Mouse (Mus musculus) MN1 (cell line): Measurements from ENCODE around the gene Ttc33.
A peak's percentile ranks its signal among the peaks of the same experiment; 100 is the strongest.
"Not testable (repeated sequence)": the region's sequence is repeated elsewhere in the genome, so short reads cannot be mapped to it uniquely, and the experiment has no call there.

ENCODE experiments used
- DNase-seq: peaks from one replicate; pipeline ENCODE4 v3.0.0-alpha.2; 2016; ENCODE audit warnings: low spot score

The Ttc33 gene

GRCm38 (mm10) chr15:5184668-5185330 lies 526 bp upstream of the Ttc33 start:
- peak; percentile 57 for DNase-seq

- DNase-seq, result peak; percentile 36
These were observed 959 bp downstream of the Ttc33 start for GRCm38 (mm10) chr15:5186293-5186675.

DNA sequence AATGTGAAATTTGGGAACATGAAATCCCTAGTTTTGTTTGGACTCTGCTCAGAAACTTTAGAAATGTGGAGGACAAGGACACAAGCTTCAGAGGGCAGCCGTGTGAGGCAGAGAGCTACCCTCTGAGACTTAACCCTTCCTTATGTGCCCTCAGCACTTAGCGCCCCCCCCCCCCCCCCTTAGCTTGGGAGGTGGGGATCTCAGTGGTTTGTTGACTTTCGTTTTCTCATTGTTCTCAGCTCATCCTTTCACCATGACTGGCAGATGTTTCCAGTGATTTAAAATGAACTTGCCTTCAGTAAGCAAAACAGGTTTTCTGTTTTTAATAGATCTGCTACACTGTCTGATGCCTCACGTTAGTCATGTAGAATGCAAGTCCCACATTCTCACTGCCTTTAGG lies 1.8 kb downstream of the Ttc33 start:
- DNase-seq, result no peak

- no peak for DNase-seq
These were observed 2.7 kb downstream of the Ttc33 start for GRCm38 (mm10) chr15:5188029-5188428.

- DNase-seq, result no peak
These were observed 4.3 kb downstream of the Ttc33 start for GRCm38 (mm10) chr15:5189504-5190093.

- peak; percentile 49 for DNase-seq
These were observed 8.5 kb downstream of the Ttc33 start for GRCm38 (mm10) chr15:5193833-5194232.

DNA sequence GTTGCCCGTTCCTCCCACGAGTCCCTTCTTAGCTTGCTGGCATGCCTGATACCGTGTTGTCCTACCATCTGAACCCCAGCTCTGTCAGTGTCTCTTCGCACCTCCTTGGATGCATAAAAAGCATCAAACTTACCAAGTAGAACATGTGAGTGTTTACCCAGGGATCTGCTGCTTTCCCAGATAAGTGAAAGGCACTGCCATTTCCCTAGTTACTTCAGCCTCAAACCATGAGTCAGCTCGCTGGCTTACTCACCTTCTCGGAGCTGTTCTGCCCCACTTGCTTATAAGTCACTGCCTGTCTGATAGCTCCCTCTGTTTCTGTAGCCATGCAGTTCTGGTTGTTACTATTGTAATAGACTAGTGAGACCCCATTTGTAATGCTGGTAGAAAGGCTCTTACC lies 9.1 kb downstream of the Ttc33 start:
- DNase-seq, result peak; percentile 19

- DNase-seq, result no peak
These were observed 9.6 kb downstream of the Ttc33 start for GRCm38 (mm10) chr15:5194931-5195330.

DNA sequence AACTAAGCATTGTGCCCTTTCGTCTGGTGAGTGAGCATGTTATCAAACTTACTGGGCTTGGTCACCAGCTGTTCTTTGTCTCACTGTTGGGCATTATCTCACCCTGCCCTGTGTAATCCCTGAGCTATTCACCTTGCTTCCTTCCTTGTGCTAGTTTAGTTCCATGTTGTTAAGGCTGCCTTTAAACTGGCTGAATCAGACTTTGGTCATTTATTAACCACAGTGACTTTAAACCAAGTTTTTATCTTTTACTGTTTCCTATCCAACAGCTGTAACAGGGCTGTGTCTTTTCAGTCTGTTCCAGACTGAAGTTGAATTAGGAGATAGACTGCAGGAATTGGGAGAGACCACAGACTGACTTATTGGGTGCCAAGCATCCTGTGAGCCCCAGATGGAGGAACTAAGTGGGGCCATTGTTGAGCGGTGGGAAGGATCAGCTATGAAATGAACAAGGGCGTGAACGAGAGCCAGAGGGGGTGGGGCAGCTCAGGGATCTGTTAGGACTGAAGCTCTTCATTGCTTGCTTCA lies 10.7 kb downstream of the Ttc33 start:
- no peak for DNase-seq

DNA sequence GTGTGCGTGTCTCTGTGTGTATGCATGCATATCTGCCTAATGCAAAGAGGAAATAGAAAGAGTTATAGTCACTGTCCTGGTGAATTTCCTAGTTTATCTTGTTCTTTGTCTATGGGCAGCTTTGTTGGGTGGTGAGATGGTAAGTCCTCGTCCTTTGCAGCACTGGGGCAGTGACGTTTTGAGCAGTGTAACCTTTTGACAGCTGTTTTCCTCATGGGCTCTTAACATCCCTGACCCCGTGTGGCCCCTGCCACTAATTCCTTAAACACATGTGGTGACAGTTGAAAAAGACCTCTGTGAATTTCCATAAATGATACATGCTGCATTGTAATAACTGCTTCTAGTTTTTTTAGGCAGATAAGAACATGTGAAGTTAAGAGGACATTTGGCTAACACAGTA lies 11.4 kb downstream of the Ttc33 start:
- DNase-seq, result no peak

- DNase-seq, result no peak
These were observed 19.9 kb downstream of the Ttc33 start for GRCm38 (mm10) chr15:5205222-5205621.

DNA sequence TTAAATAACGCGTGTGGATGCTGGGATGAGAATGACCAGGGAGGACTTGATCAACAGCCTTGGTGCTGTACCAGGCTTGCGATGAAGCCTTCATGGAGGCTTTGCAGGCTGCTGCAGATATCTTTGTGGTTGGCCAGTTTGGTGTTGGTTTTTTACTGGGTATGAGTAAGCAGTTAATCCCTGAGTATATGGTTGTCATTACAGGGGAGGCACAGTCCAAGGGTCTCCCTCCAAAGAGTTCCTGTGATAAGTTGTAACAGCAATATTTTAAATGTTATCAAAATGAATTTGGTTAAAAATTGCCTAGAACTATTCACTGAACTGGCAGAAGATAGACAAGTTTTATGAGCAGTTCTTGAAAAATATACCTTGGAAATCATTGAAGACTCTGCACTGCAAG lies 23.8 kb downstream of the Ttc33 start:
- DNase-seq, result no peak

DNA sequence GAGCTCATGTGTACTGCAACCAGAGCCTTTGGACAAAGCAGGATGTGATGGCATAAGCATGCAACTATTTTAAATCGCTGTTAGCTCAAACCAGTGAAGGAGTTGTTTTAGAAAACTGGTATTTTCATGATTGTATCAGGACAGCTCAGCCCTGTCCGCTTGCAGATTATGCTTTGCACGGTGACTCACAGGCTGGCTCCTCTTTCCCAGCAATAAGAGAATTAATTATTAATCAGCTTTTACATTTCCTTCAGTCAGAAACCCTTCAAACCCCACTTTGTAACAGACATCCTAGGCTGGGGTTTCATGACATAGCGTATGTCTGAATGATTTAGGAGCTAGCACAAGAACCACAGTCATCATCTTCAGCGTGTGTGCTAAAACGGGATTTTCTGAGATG lies 35.2 kb downstream of the Ttc33 start:
- DNase-seq, result no peak

- not testable (repeated sequence) for DNase-seq
These were observed 45.4 kb downstream of the Ttc33 start for GRCm38 (mm10) chr15:5230746-5231145.

DNA sequence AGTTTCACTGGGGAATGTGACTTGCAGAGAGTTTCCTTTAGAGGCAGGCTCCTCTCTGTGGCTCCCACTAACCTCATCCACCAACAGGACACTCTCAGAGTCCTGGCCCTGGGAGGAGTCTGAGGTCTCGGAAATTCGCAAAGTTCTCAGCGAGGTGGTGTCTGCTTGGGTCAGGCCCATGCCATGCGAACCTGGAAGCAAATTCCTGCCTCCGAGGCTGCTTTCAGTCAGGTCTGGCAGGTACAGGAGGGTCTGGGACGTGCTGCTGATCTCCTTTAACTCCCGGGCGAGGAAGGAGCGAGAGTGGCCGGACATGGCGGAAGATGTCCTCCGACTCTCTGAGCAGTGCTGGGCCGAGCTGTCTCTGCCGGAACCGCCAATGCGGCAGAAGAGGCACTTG lies 49.3 kb downstream of the Ttc33 start:
- no peak for DNase-seq

DNA sequence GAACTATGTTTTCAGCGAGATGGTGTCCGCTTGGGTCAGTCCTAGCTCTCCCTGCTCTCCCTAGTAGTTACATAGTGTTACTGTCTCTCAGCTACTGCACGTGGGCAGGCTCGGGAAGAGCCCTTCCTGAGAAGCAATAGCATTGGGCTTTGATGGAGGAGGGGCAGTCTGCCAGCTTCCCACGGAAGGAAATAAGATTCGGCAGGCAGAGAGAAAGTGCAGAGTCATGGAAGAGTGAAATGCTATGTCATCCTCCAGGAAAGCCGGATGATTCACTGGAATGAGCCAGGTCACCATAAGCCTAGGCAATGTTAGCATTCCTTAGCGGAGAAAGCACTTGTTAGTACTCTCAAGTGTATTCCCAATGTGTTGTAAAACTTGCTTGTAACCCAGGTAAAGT lies 50.2 kb downstream of the Ttc33 start:
- peak; percentile 75 for DNase-seq

- DNase-seq, result peak; percentile 88
These were observed 51.2 kb downstream of the Ttc33 start for GRCm38 (mm10) chr15:5236538-5236937.

DNA sequence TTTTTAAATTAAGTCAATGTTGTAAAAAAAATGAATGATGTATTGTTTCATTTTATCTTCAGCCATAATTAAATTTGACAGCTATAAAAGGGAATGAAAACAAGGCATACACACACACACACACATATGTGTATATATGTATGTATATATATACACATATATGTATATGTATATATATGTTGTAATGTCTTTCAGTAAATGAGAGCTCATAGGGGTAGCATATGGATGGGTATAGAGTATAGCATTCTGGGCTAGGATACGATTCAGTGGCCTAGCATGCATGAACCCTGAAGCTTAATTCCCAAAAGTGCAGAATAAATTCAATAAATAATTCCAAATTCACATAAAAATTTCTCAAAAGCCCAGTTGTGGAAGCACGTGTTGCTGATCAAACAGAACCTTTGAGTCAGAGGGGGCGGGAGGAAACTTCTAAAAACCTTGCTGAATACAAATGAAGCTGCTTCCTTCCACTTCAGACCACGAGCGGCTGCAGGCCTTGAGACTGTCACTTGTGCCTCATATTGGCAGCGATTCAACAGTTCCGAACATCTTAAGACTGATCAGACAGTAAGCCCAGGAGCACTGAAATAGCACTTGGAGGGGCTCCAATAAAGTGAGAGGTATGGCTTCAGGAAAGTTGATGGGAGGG lies 51.8 kb downstream of the Ttc33 start:
- peak; percentile 66 for DNase-seq

- no peak for DNase-seq
These were observed 52.7 kb downstream of the Ttc33 start for GRCm38 (mm10) chr15:5238073-5238472.

GRCm38 (mm10) chr15:5238553-5238952 lies 53.2 kb downstream of the Ttc33 start:
- DNase-seq, result no peak

DNA sequence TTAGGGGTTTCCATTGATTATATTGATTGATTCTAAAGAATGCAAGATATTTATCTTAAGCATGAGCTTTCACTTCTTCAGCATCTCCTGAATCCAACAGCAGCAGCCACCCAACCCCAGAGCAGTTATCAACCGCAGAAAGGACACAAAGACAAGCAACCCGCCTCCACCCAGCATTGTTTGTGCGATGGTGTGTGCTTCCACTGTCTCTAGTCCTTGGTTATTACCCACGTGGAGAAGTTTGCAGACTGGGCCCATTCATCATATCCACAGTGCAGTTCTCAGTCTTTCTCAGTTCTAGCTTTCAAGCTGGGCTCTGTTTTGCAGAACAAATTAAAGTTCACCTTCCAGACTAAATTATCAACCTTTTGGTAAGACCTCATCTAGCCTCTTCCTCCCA lies 54.0 kb downstream of the Ttc33 start:
- no peak for DNase-seq

- DNase-seq, result no peak
These were observed 54.6 kb downstream of the Ttc33 start for GRCm38 (mm10) chr15:5239901-5240300.

GRCm38 (mm10) chr15:5240360-5240759 lies 55.0 kb downstream of the Ttc33 start:
- DNase-seq, result no peak
